Mouse (Mus musculus): Measurements from ENCODE around the gene Spryd7.
"Not testable (repeated sequence)": the region's sequence is repeated elsewhere in the genome, so short reads cannot be mapped to it uniquely, and the experiment has no call there.

Gene Spryd7

GRCm38 (mm10) chr14:61556289-61557147, at the start of gene Spryd7:
Gene Spryd7, minus strand, starts transcription at chr14:61556886.
- DNase-seq (ENCODE audit: low spot score in 2 of 2): peak; percentile 97 to 98

- not testable (repeated sequence) for DNase-seq (ENCODE audit: low spot score in 2 of 2)
Measured at GRCm38 (mm10) chr14:61606088-61606487, 49.4 kb upstream of the Spryd7 start.

GRCm38 (mm10) chr14:61604081-61604480, 47.4 kb upstream of the Spryd7 start:
- DNase-seq (ENCODE audit: low spot score in 2 of 2): no peak

- DNase-seq (ENCODE audit: low spot score in 2 of 2): no peak
Measured at GRCm38 (mm10) chr14:61603069-61603755, 46.5 kb upstream of the Spryd7 start.

- no peak for DNase-seq (ENCODE audit: low spot score in 2 of 2)
Measured at GRCm38 (mm10) chr14:61601348-61601747, 44.7 kb upstream of the Spryd7 start.

GRCm38 (mm10) chr14:61599057-61599806, 42.5 kb upstream of the Spryd7 start:
- DNase-seq (ENCODE audit: low spot score in 2 of 2): peak; percentile 89 to 90

- no peak for DNase-seq (ENCODE audit: low spot score in 2 of 2)
Measured at GRCm38 (mm10) chr14:61597968-61598367, 41.3 kb upstream of the Spryd7 start, which contains the start of gene Trim13. Gene Trim13, plus strand, starts transcription at chr14:61598247.

GRCm38 (mm10) chr14:61596719-61597426, 40.2 kb upstream of the Spryd7 start:
- DNase-seq (ENCODE audit: low spot score in 2 of 2): no peak

GRCm38 (mm10) chr14:61589288-61590065, 32.8 kb upstream of the Spryd7 start:
- peak; percentile 45 to 67 for DNase-seq (ENCODE audit: low spot score in 2 of 2)

- no peak for DNase-seq (ENCODE audit: low spot score in 2 of 2)
Measured at GRCm38 (mm10) chr14:61575941-61576340, 19.3 kb upstream of the Spryd7 start.

GRCm38 (mm10) chr14:61575066-61575465, 18.4 kb upstream of the Spryd7 start:
- DNase-seq (ENCODE audit: low spot score in 2 of 2): no peak

- no peak for DNase-seq (ENCODE audit: low spot score in 2 of 2)
Measured at GRCm38 (mm10) chr14:61572131-61572530, 15.4 kb upstream of the Spryd7 start.

- DNase-seq (ENCODE audit: low spot score in 2 of 2): peak; percentile 74 to 86
Measured at GRCm38 (mm10) chr14:61571366-61571765, 14.7 kb upstream of the Spryd7 start.

GRCm38 (mm10) chr14:61569344-61569743, 12.7 kb upstream of the Spryd7 start:
- no peak for DNase-seq (ENCODE audit: low spot score in 2 of 2)

GRCm38 (mm10) chr14:61566211-61566610, 9.5 kb upstream of the Spryd7 start:
- not testable (repeated sequence) for DNase-seq (ENCODE audit: low spot score in 2 of 2)

- DNase-seq (ENCODE audit: low spot score in 2 of 2): no peak
Measured at GRCm38 (mm10) chr14:61559856-61560255, 3.2 kb upstream of the Spryd7 start.

- no peak for DNase-seq (ENCODE audit: low spot score in 2 of 2)
Measured at GRCm38 (mm10) chr14:61558901-61559300, 2.2 kb upstream of the Spryd7 start.

- DNase-seq (ENCODE audit: low spot score in 2 of 2): no peak
Measured at GRCm38 (mm10) chr14:61555931-61556288, 776 bp downstream of the Spryd7 start.

GRCm38 (mm10) chr14:61548614-61549013, 8.1 kb downstream of the Spryd7 start:
- DNase-seq (ENCODE audit: low spot score in 2 of 2): no peak

GRCm38 (mm10) chr14:61537772-61538171, 18.9 kb downstream of the Spryd7 start:
- DNase-seq (ENCODE audit: low spot score in 2 of 2): not testable (repeated sequence)

Measured in natural killer cell, adult 2 months (primary cell).